Mouse (Mus musculus) brain, embryonic 14.5 days (tissue): Measurements from ENCODE around the gene Tmem198.

Experiments used
- CTCF ChIP-seq: fragments of 200-500 bp; IDR thresholded peaks from 2 replicates; pipeline ENCODE4 v1.5.1; 2012; ENCODE audit warnings: inconsistent platforms, mild to moderate bottlenecking, moderate library complexity, borderline replicate concordance; ENCODE audit not compliant: insufficient read depth, insufficient read length; ENCODE audit errors: extremely low read depth
- POLR2A ChIP-seq: fragments of 200-500 bp; IDR thresholded peaks from 2 replicates; pipeline ENCODE4 v1.6.1; 2012; ENCODE audit warnings: mild to moderate bottlenecking, inconsistent platforms, borderline replicate concordance; ENCODE audit not compliant: poor library complexity, insufficient read depth, insufficient read length, severe bottlenecking; ENCODE audit errors: extremely low read depth

- TF ChIP-seq POLR2A (peak; percentile 47; the same call in 1 of the 2 replicates), CTCF (no peak)
Observed at GRCm38 (mm10) chr1:75435475-75436328, 43.6 kb upstream of the Tmem198 start, which contains the start of gene Gmppa.
